Mouse (Mus musculus) midbrain, embryonic 13.5 days (tissue): ENCODE measurements around the gene Rims1. TPM values are rescaled to one million over a fixed set of nuclear protein-coding genes. Genes with fewer than 3 reads are reported as not detected.
A peak's percentile ranks its signal among the peaks of the same experiment; 100 is the strongest.

Experiments
- ATAC-seq: fragments of 200-750 bp; cut with Nextera tagmentation; 2 replicates; pipeline ENCODE4 v1.8.0; 2017; ENCODE audit warnings: mild to moderate bottlenecking, moderate TSS enrichment, moderate library complexity
- H3K27ac ChIP-seq: fragments of 300-500 bp; sonication (generic); 2 replicates; pipeline ENCODE4 v1.5.1; 2015; ENCODE audit warnings: inconsistent platforms, mild to moderate bottlenecking, moderate library complexity
- H3K27me3 ChIP-seq: fragments of 300-500 bp; sonication (generic); 2 replicates; pipeline ENCODE4 v1.6.1; 2015; ENCODE audit warnings: mild to moderate bottlenecking, inconsistent platforms
- H3K36me3 ChIP-seq: fragments of 300-500 bp; sonication (generic); 2 replicates; pipeline ENCODE4 v1.6.1; 2015; ENCODE audit warnings: mild to moderate bottlenecking, inconsistent platforms
- H3K4me1 ChIP-seq: fragments of 300-500 bp; sonication (generic); replicated peaks from 2 replicates; pipeline ENCODE4 v1.6.1; 2015; ENCODE audit warnings: inconsistent platforms
- H3K4me2 ChIP-seq: fragments of 300-500 bp; sonication (generic); replicated peaks from 2 replicates; pipeline ENCODE4 v1.6.1; 2015; ENCODE audit warnings: moderate library complexity, mild to moderate bottlenecking, inconsistent platforms
- H3K4me3 ChIP-seq: fragments of 300-500 bp; sonication (generic); replicated peaks from 2 replicates; pipeline ENCODE4 v1.5.1; 2015; ENCODE audit warnings: mild to moderate bottlenecking, inconsistent platforms
- H3K9ac ChIP-seq: fragments of 300-500 bp; sonication (generic); replicated peaks from 2 replicates; pipeline ENCODE4 v1.6.1; 2015; ENCODE audit warnings: mild to moderate bottlenecking, inconsistent platforms
- H3K9me3 ChIP-seq: fragments of 300-500 bp; sonication (generic); 2 replicates; pipeline ENCODE4 v1.6.1; 2016; ENCODE audit warnings: mild to moderate bottlenecking, inconsistent platforms
- WGBS: fragments of 180-500 bp; shearing (Covaris S2); methylation state at CpG from one replicate; pipeline ENCODE4 v1.1.7; 2015; 5-methylcytosine and 5-hydroxymethylcytosine counted together
- polyA plus RNA-seq: library from polyadenylated mRNA; unstranded; fragments of >200 nt; fragmentation: Nextera tagmentation; extraction: Ambion mirVana; gene quantifications from 2 replicates; pipeline ENCODE4 v1.2.1, GENCODE M21; 2015

The Rims1 gene
- 8.7 and 9.4 TPM in 2 replicates for polyA plus RNA-seq

- no peaks in the 10 kb centered on the region for H3K36me3 ChIP-seq
- H3K4me1 ChIP-seq, result peaks cover 34% of the 10 kb centered on the region
- H3K27ac ChIP-seq, result peak within 1 kb of the TSS; percentile 90
- H3K9ac ChIP-seq, result peak within 1 kb of the TSS; percentile 95
- peak within 1 kb of the TSS; percentile 82 for H3K4me3 ChIP-seq
- H3K4me2 ChIP-seq, result peak within 1 kb of the TSS; percentile 81
- ATAC-seq, result peak; percentile 95
- 2% methylated on average over 59 of the region's 76 CpGs for WGBS
- H3K9me3 ChIP-seq, result no peaks in the 10 kb centered on the region
- H3K27me3 ChIP-seq, result no peaks in the 10 kb centered on the region
Measured at GRCm38 (mm10) chr1:22805726-22806625, at the start of gene Rims1. TSS of gene Rims1 (minus strand) at chr1:22805994.

DNA sequence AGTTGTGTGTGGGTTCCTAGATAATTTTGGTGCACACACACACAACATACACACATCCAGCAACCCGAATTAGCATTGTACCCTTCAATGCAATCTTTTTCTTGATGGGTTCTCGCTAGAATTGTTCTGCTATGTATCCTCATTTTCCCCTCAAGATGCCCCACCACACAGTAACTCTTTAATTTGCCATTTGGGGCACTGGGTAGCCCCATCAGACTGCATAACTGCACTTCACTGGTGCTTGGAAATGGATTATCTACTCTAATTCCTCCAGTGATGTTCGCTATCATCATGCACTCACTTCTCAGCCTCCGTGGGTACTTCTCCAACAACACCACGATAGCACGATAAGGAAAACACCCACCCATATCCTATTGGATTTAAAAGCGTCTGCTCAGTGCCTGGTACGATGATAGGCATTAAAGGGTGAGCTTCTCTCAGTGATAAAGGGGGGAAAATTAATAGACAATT is 867 bp upstream of the Rims1 start:
- Histone ChIP-seq H3K36me3 (no peaks in the 10 kb centered on the region), H3K9ac (peak overlapping the region; percentile 95), H3K27me3 (no peaks in the 10 kb centered on the region), H3K4me2 (peak overlapping the region; percentile 81), H3K27ac (peak overlapping the region; percentile 90), H3K4me3 (peak overlapping the region; percentile 82), H3K9me3 (no peaks in the 10 kb centered on the region), H3K4me1 (peaks cover 34% of the 10 kb centered on the region)
- 19% methylated on average over 8 of the region's 8 CpGs for WGBS
- ATAC-seq, result no peak

- Histone ChIP-seq H3K4me3 (peak overlapping the region; percentile 82), H3K4me2 (peak overlapping the region; percentile 81), H3K36me3 (no peaks in the 10 kb centered on the region), H3K27ac (peak overlapping the region; percentile 90), H3K9me3 (no peaks in the 10 kb centered on the region), H3K9ac (peak overlapping the region; percentile 95), H3K4me1 (peaks cover 34% of the 10 kb centered on the region), H3K27me3 (no peaks in the 10 kb centered on the region)
- peak; percentile 66; the same call in 1 of the 2 replicates for ATAC-seq
- WGBS, result 2% methylated on average over 15 of the region's 15 CpGs
Measured at GRCm38 (mm10) chr1:22805025-22805725, 619 bp downstream of the Rims1 start.

- Histone ChIP-seq H3K27ac (no peak overlapping the region), H3K36me3 (no peaks in the 10 kb centered on the region), H3K9me3 (no peaks in the 10 kb centered on the region), H3K4me2 (peak overlapping the region; percentile 81), H3K4me3 (peak overlapping the region; percentile 82), H3K4me1 (peaks cover 34% of the 10 kb centered on the region), H3K9ac (peak overlapping the region; percentile 95; the same call in 1 of the 2 replicates), H3K27me3 (no peaks in the 10 kb centered on the region)
- 81% methylated on average over 4 of the region's 4 CpGs for WGBS
- no peak for ATAC-seq
Measured at GRCm38 (mm10) chr1:22804148-22804885, 1.5 kb downstream of the Rims1 start.

GRCm38 (mm10) chr1:22803471-22803870 is 2.3 kb downstream of the Rims1 start:
- peak overlapping the region; percentile 81 for H3K4me2 ChIP-seq
- no peaks in the 10 kb centered on the region for H3K9me3 ChIP-seq
- peak overlapping the region; percentile 82 for H3K4me3 ChIP-seq
- no peaks in the 10 kb centered on the region for H3K36me3 ChIP-seq
- H3K4me1 ChIP-seq, result peaks cover 34% of the 10 kb centered on the region
- WGBS, result 78% methylated on average over 2 of the region's 2 CpGs
- H3K9ac ChIP-seq, result no peak overlapping the region
- no peak for ATAC-seq
- H3K27ac ChIP-seq, result no peak overlapping the region
- H3K27me3 ChIP-seq, result no peaks in the 10 kb centered on the region

GRCm38 (mm10) chr1:22800276-22800675 is 5.5 kb downstream of the Rims1 start:
- H3K4me1 ChIP-seq, result peaks cover 25% of the 10 kb centered on the region
- H3K27ac ChIP-seq, result no peak overlapping the region
- H3K4me3 ChIP-seq, result no peak overlapping the region
- 89% methylated on average over 5 of the region's 5 CpGs for WGBS
- no peak overlapping the region for H3K9ac ChIP-seq
- no peaks in the 10 kb centered on the region for H3K27me3 ChIP-seq
- no peaks in the 10 kb centered on the region for H3K9me3 ChIP-seq
- no peak for ATAC-seq
- H3K36me3 ChIP-seq, result no peaks in the 10 kb centered on the region
- no peak overlapping the region for H3K4me2 ChIP-seq

DNA sequence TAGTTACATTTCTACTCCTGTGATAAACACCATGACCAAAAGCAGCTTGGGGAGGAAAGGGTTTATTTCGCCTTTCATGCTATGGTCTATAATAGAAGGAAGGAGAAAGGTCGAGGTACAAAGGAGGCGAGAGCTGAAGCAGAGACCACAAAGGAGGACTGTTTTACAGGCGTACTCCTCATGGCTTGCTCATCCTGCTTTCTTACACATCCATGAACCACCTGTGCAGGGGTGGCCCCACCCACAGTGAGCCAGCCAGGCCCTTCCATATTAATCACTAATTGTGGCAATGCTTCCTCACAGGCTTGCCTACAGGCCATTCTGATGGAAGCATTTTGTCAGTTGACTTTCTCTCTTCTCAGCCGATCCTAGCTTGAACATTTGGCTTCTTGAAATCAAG is 8.7 kb downstream of the Rims1 start:
- Histone ChIP-seq H3K4me2 (no peak overlapping the region), H3K27me3 (no peaks in the 10 kb centered on the region), H3K36me3 (no peaks in the 10 kb centered on the region), H3K4me1 (no peaks in the 10 kb centered on the region), H3K4me3 (no peak overlapping the region), H3K9ac (no peak overlapping the region), H3K27ac (no peak overlapping the region), H3K9me3 (no peaks in the 10 kb centered on the region)
- peak; percentile 27; the same call in 1 of the 2 replicates for ATAC-seq
- WGBS, result 73% methylated on average over 5 of the region's 5 CpGs

DNA sequence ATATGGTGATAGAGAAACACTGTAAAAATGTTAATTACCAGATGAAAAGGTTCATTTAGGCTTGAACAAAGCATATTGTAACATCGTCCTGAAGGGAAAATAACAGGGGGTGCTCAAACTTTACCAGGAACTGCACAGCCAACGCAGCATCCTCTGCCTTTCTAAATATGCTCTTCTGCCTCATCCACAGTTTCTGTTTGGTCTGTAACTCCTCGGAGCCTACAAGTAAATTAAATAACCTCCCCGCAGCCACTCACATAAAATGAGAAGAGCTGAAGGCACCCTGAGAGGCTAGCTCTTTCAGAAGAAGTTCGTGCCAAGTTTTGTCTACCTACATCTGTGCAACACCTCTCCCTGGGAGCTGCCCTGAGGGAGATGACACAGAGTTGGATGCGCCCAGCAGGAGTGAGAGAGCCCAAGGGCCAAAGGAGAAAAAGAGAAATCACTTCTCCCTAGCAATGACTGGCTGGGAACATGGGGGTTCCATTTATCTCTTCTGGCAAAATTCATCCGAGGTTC is 16.3 kb downstream of the Rims1 start:
- Histone ChIP-seq H3K4me1 (0 out of 2 replicates have a peak, but pooled peaks cover 5% of the 10 kb centered on the region), H3K9me3 (no peaks in the 10 kb centered on the region), H3K27me3 (no peaks in the 10 kb centered on the region), H3K4me2 (no peak overlapping the region), H3K36me3 (no peaks in the 10 kb centered on the region), H3K27ac (no peak overlapping the region), H3K9ac (no peak overlapping the region), H3K4me3 (no peak overlapping the region)
- 38% methylated on average over 7 of the region's 7 CpGs for WGBS
- no peak for ATAC-seq

GRCm38 (mm10) chr1:22787616-22788015 is 18.2 kb downstream of the Rims1 start:
- 98% methylated on average over 5 of the region's 5 CpGs for WGBS
- Histone ChIP-seq H3K9me3 (no peaks in the 10 kb centered on the region), H3K27me3 (no peaks in the 10 kb centered on the region), H3K9ac (no peak overlapping the region), H3K4me2 (no peak overlapping the region), H3K36me3 (no peaks in the 10 kb centered on the region), H3K27ac (no peak overlapping the region), H3K4me3 (no peak overlapping the region), H3K4me1 (0 out of 2 replicates have a peak, but pooled peaks cover 5% of the 10 kb centered on the region)
- no peak for ATAC-seq

DNA sequence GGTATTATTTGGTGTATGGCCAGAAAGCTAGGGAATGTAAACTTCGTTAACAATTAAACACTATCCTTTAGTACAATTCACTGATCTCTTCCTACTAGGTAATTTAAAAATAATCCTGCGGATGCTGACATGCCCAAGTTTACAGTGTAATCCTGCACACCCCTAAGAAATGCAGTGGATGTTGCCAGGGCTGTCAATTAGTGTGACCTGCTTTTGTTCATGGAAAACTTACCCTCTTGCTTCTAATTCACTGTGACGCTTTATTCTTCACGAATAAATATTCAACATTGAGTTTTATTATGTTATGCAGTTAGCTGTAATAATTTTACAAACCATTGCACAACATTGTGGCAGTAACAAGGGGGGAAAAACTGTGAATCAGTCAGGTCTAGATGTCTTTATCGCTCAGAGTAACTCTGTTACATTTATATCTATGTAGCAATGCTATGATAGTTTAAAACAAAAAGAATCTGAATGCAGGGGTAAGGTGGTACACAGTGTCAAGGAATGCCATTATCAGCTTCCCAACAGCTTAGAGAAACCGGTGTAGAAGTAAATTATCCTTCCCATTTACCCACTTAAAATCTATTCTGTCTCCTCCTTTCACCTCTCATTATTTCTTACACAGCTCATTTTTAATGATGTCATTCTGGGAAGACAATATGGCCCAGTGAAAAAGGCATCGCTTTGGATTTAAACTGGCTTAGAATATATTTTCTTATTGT is 35.1 kb downstream of the Rims1 start:
- Histone ChIP-seq H3K27ac (no peak overlapping the region), H3K9ac (no peak overlapping the region), H3K4me2 (no peak overlapping the region), H3K4me3 (no peak overlapping the region), H3K36me3 (no peaks in the 10 kb centered on the region), H3K4me1 (peaks cover 5% of the 10 kb centered on the region; the same call in 1 of the 2 replicates), H3K9me3 (no peaks in the 10 kb centered on the region), H3K27me3 (no peaks in the 10 kb centered on the region)
- ATAC-seq, result no peak
- WGBS, result 61% methylated on average over 7 of the region's 7 CpGs

DNA sequence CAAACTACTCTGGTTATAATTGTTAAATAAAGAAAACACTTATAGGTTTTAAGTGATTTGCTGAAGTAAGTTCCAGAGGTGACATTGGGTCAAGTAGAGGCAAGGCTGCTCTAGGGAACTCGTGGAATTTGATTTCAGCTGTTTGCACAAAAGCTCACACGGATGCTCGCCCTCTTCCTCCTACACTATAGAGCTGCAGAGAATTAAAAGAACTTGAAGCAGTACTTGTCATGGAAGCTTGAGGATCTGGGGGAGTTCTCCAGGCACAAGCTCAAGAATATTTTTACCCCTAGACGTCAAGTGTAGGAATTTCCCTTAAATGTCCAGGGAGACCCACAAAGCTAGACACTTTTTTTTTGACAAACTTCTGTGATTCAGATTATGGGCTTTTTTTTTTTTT is 42.4 kb downstream of the Rims1 start:
- no peak overlapping the region for H3K9ac ChIP-seq
- H3K4me3 ChIP-seq, result no peak overlapping the region
- H3K27me3 ChIP-seq, result no peaks in the 10 kb centered on the region
- WGBS, result 83% methylated on average over 4 of the region's 4 CpGs
- H3K27ac ChIP-seq, result no peak overlapping the region
- no peak for ATAC-seq
- no peaks in the 10 kb centered on the region for H3K4me1 ChIP-seq
- H3K9me3 ChIP-seq, result no peaks in the 10 kb centered on the region
- H3K36me3 ChIP-seq, result no peaks in the 10 kb centered on the region
- no peak overlapping the region for H3K4me2 ChIP-seq
